Mouse (Mus musculus): ENCODE results near the gene Gm11213. TPM values are rescaled to one million over a fixed set of nuclear protein-coding genes. Genes with fewer than 3 reads are reported as not detected.

Gm11213 gene
- polyA plus RNA-seq, 1 experiment: 77.1 TPM

- Histone ChIP-seq H3K27me3 (ENCODE audit: control insufficient read depth, insufficient read depth, low read length) (no peaks in the 10 kb centered on the region), H3K4me1 (ENCODE audit: control insufficient read depth, insufficient read depth, low read length) (no peaks in the 10 kb centered on the region), H3K27ac (ENCODE audit: control insufficient read depth, insufficient read depth, low read depth, low read length) (no peak overlapping the region), H3K36me3 (ENCODE audit: control insufficient read depth, insufficient read depth, low read length) (no peaks in the 10 kb centered on the region), H3K4me3 (ENCODE audit: control insufficient read depth, low read depth, low read length) (no peak overlapping the region)
- TF ChIP-seq POLR2A (IDR thresholded peaks at IDR 0.05; ENCODE audit: control insufficient read depth, low read depth, low read length): no peak
- no peak for TF ChIP-seq CTCF (IDR thresholded peaks at IDR 0.05; ENCODE audit: control insufficient read depth, insufficient read depth, insufficient replicate concordance, low read depth, low read length)
Observed at GRCm38 (mm10) chr4:63625563-63626080, 20.6 kb upstream of the Gm11213 start.

- Histone ChIP-seq H3K27ac (ENCODE audit: control insufficient read depth, insufficient read depth, low read depth, low read length) (peak within 1 kb of the TSS; percentile 67; the same call in 1 of the 2 replicates), H3K4me3 (ENCODE audit: control insufficient read depth, low read depth, low read length) (peak within 1 kb of the TSS; percentile 92), H3K4me1 (ENCODE audit: control insufficient read depth, insufficient read depth, low read length) (no peaks in the 10 kb centered on the region), H3K27me3 (ENCODE audit: control insufficient read depth, insufficient read depth, low read length) (no peaks in the 10 kb centered on the region), H3K36me3 (ENCODE audit: control insufficient read depth, insufficient read depth, low read length) (no peaks in the 10 kb centered on the region)
- peak; percentile 37; the same call in 1 of the 2 replicates for TF ChIP-seq CTCF (IDR thresholded peaks at IDR 0.05; ENCODE audit: control insufficient read depth, insufficient read depth, insufficient replicate concordance, low read depth, low read length)
- peak; percentile 86; the same call in 1 of the 2 replicates for TF ChIP-seq POLR2A (IDR thresholded peaks at IDR 0.05; ENCODE audit: control insufficient read depth, low read depth, low read length)
Observed at GRCm38 (mm10) chr4:63622378-63622835, 17.3 kb upstream of the Gm11213 start, which contains the start of gene Tex48. Tex48 (minus strand) TSS chr4:63622428.

- Histone ChIP-seq H3K4me3 (ENCODE audit: control insufficient read depth, low read depth, low read length) (peak overlapping the region; percentile 92), H3K36me3 (ENCODE audit: control insufficient read depth, insufficient read depth, low read length) (no peaks in the 10 kb centered on the region), H3K27ac (ENCODE audit: control insufficient read depth, insufficient read depth, low read depth, low read length) (peak overlapping the region; percentile 67; the same call in 1 of the 2 replicates), H3K4me1 (ENCODE audit: control insufficient read depth, insufficient read depth, low read length) (no peaks in the 10 kb centered on the region), H3K27me3 (ENCODE audit: control insufficient read depth, insufficient read depth, low read length) (no peaks in the 10 kb centered on the region)
- no peak for TF ChIP-seq POLR2A (IDR thresholded peaks at IDR 0.05; ENCODE audit: control insufficient read depth, low read depth, low read length)
Observed at GRCm38 (mm10) chr4:63621861-63622260, 16.8 kb upstream of the Gm11213 start.

GRCm38 (mm10) chr4:63608391-63608790 lies 3.3 kb upstream of the Gm11213 start:
- Histone ChIP-seq H3K27ac (ENCODE audit: control insufficient read depth, insufficient read depth, low read depth, low read length) (no peak overlapping the region), H3K4me3 (ENCODE audit: control insufficient read depth, low read depth, low read length) (no peak overlapping the region), H3K27me3 (ENCODE audit: control insufficient read depth, insufficient read depth, low read length) (no peaks in the 10 kb centered on the region), H3K4me1 (ENCODE audit: control insufficient read depth, insufficient read depth, low read length) (no peaks in the 10 kb centered on the region), H3K36me3 (ENCODE audit: control insufficient read depth, insufficient read depth, low read length) (no peaks in the 10 kb centered on the region)
- TF ChIP-seq CTCF (IDR thresholded peaks at IDR 0.05; ENCODE audit: control insufficient read depth, insufficient read depth, insufficient replicate concordance, low read depth, low read length) (no peak), POLR2A (IDR thresholded peaks at IDR 0.05; ENCODE audit: control insufficient read depth, low read depth, low read length) (no peak)

GRCm38 (mm10) chr4:63605968-63606367 lies 907 bp upstream of the Gm11213 start:
- no peak for TF ChIP-seq CTCF (IDR thresholded peaks at IDR 0.05; ENCODE audit: control insufficient read depth, insufficient read depth, insufficient replicate concordance, low read depth, low read length)
- TF ChIP-seq POLR2A (IDR thresholded peaks at IDR 0.05; ENCODE audit: control insufficient read depth, low read depth, low read length): no peak

GRCm38 (mm10) chr4:63605545-63605944 lies 484 bp upstream of the Gm11213 start:
- TF ChIP-seq CTCF (IDR thresholded peaks at IDR 0.05; ENCODE audit: control insufficient read depth, insufficient read depth, insufficient replicate concordance, low read depth, low read length) (no peak), POLR2A (IDR thresholded peaks at IDR 0.05; ENCODE audit: control insufficient read depth, low read depth, low read length) (no peak)
- H3K27ac ChIP-seq (ENCODE audit: control insufficient read depth, insufficient read depth, low read depth, low read length): peak overlapping the region; percentile 62
- no peaks in the 10 kb centered on the region for H3K36me3 ChIP-seq (ENCODE audit: control insufficient read depth, insufficient read depth, low read length)
- H3K4me1 ChIP-seq (ENCODE audit: control insufficient read depth, insufficient read depth, low read length): no peaks in the 10 kb centered on the region
- no peaks in the 10 kb centered on the region for H3K27me3 ChIP-seq (ENCODE audit: control insufficient read depth, insufficient read depth, low read length)
- H3K4me3 ChIP-seq (ENCODE audit: control insufficient read depth, low read depth, low read length): peak overlapping the region; percentile 75

More at GRCm38 (mm10) chr4:63605968-63606367, 907 bp upstream of the Gm11213 start:
- no peaks in the 10 kb centered on the region for H3K36me3 ChIP-seq (ENCODE audit: control insufficient read depth, insufficient read depth, low read length)
- H3K4me1 ChIP-seq (ENCODE audit: control insufficient read depth, insufficient read depth, low read length): no peaks in the 10 kb centered on the region
- no peak overlapping the region for H3K27ac ChIP-seq (ENCODE audit: control insufficient read depth, insufficient read depth, low read depth, low read length)
- no peaks in the 10 kb centered on the region for H3K27me3 ChIP-seq (ENCODE audit: control insufficient read depth, insufficient read depth, low read length)
- H3K4me3 ChIP-seq (ENCODE audit: control insufficient read depth, low read depth, low read length): peak overlapping the region; percentile 75; the same call in 1 of the 2 replicates

- TF ChIP-seq CTCF (IDR thresholded peaks at IDR 0.05; ENCODE audit: control insufficient read depth, insufficient read depth, insufficient replicate concordance, low read depth, low read length) (no peak), POLR2A (IDR thresholded peaks at IDR 0.05; ENCODE audit: control insufficient read depth, low read depth, low read length) (no peak)
- peak overlapping the region; percentile 42; the same call in 1 of the 2 replicates for H3K27ac ChIP-seq (ENCODE audit: control insufficient read depth, insufficient read depth, low read depth, low read length)
- H3K36me3 ChIP-seq (ENCODE audit: control insufficient read depth, insufficient read depth, low read length): no peaks in the 10 kb centered on the region
- no peaks in the 10 kb centered on the region for H3K4me1 ChIP-seq (ENCODE audit: control insufficient read depth, insufficient read depth, low read length)
- H3K4me3 ChIP-seq (ENCODE audit: control insufficient read depth, low read depth, low read length): peak overlapping the region; percentile 70
- H3K27me3 ChIP-seq (ENCODE audit: control insufficient read depth, insufficient read depth, low read length): no peaks in the 10 kb centered on the region
Observed at GRCm38 (mm10) chr4:63601263-63601662, 3.8 kb downstream of the Gm11213 start.
